Mouse (Mus musculus) heart, adult 9 months (tissue): ENCODE measurements around the gene Gm14295.
"Not testable (repeated sequence)": the region's sequence is repeated elsewhere in the genome, so short reads cannot be mapped to it uniquely, and the experiment has no call there.

Experiments
- DNase-seq, 2 experiments: peaks; one replicate each; pipeline ENCODE4 v3.0.0; 2022; ENCODE audit warnings: low spot score in 2 of 2

Gene Gm14295

DNA sequence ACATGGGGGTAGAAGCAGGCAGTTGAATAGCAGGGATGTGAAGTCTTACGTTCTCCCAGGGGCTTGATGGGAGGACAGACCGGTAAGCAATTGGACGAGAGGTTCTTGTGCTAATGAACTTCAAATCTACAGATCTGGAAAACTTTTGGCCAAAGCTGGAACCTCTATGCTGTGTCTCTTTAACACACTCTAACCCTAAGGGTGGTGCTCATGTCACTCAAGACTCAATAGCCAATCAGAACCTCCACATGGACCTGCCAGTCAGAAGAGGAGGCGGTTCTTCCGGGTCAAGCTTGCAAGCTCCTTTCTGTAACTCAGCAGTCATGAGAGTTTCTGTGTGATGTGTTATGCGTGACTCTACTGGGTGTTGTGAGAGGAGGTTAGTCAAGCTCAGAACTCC lies at the start of gene Gm14295:
Gene Gm14295, plus strand, starts transcription at position 301 of the 400 bp plus-strand sequence.
- DNase-seq, result not testable (repeated sequence)

- not testable (repeated sequence) for DNase-seq
Observed at GRCm38 (mm10) chr2:176798785-176799184, 373 bp downstream of the Gm14295 start.

GRCm38 (mm10) chr2:176830840-176831239 lies 32.4 kb downstream of the Gm14295 start, which contains the start of gene Gm14408:
TSS of gene Gm14408 (plus strand) at chr2:176831140.
- DNase-seq, result not testable (repeated sequence)
